Mouse (Mus musculus): Measurements from ENCODE around the gene Clybl. TPM values are rescaled to one million over a fixed set of nuclear protein-coding genes. Genes with fewer than 3 reads are reported as not detected.
A peak's percentile ranks its signal among the peaks of the same experiment; 100 is the strongest.

The Clybl gene
- total RNA-seq, 2 experiments from 2014 or later = 9.7 to 24.2 TPM

DNA sequence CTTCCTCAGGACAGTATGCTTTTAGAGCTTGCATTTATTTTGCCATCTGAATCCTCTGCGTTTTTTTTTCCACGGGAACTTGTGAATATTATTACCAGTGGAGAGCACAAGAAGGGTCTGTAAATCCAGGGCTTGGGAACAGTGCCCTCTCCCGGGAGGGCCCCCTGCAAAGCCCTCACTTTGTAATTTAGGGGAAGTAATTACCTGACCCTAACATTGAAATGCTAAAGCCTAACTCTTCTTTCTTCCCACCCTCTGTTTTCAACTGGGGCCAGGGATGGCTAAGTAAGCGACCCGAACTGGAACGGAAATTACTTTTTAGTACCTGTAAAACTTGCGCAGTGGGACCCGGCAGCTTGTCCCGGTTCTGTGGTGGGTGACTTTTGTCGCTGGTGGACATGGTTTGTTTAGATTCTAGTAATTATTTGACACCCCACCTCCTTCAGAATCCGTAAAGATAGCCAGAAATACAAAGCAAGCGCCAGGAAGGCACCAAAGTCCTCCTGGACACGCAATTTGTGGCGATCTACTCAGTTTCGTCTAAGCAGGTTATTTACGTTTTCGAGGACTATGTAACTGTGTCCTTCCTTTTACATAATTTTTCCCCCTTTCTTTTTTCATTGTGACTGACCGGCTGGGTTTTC, 224.5 kb downstream of the Clybl start:
- ATAC-seq (replicated peaks; ENCODE audit: poor library complexity, severe bottlenecking) = no peak; the same call in 1 of the 2 replicates

DNA sequence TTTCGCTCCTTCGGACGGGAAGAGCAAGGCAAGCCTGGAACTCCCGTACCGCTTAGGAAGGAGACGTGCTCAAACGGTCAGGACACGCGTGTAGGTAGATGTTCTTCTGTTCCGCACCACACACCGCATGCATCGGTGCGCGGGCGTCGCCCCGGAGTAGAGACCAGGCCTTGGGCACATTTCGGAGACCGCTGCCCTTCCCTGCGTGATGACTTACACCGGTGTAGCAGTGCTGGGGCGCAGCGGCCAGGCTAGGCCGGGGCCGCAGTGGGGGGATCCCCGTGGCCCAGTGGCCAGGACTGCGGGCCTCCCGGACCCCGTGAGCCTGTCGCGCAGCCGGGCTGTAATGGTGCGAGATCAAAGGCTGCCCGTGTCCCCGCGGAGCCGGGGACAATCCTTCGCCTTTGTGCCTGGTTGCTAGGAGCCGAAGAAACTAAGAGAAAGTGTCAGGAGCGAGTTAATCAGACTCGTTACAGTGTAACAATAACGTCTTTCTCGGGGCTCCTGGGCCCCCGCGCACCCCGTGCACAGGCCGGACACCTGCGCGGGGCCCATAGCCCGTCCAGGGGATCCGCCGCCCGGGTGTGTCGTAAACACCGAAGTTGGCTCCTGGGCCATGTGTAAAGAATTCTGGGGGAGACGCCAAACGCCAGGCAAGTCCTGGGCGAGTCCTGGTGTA, 225.2 kb downstream of the Clybl start:
- peak; percentile 45 for ATAC-seq (replicated peaks; ENCODE audit: poor library complexity, severe bottlenecking)

DNA sequence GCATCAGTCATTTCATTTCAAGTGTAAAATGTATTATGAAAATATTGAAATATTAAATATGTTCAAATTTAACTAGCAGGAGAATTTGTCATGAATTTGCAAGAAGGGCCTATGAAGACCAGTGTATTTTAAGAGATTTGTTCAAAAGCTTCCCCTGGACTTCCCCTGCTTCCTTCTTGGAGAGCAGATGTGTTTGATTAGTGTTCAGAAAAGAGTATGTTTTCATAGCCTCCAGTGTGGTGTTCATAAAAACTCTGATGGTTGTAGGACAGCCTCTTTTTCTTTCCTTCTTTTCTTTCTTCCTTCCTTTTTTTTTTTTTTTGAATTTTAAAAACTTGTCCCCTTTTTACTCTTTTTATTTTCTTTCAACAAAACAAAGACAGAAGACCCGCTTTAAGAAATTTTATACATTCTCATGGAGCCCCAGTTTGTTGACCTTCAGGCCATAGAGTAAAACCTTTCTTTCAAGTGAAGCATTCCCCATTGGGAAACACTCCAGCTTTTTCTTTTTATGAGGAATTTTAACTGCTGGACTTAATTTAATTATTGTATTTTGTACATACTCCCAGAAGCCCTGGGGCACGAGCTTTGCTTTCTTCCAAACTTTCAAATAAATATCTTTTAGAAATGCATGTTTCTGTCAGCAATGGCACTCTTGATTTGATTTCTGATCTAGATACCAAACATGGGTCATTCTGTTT, 231.5 kb downstream of the Clybl start:
- ATAC-seq (replicated peaks; ENCODE audit: poor library complexity, severe bottlenecking) = no peak

DNA sequence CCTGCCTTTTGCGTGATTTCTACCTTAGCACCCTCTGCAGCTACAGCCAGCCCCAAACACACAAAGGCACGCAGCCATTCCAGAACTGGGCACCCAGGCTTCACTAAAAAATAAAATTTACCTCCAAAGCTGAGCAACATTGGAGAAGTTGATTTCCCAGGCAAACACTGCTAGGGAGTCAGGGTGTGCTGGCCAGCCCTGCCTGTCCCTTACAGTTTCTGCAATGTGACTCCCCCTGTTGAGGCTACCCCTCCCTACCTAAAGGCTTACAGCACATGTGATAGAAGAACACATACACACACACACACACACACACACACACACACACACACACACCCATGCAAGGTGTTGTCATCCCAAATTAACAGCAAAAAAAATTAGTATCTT, 232.0 kb downstream of the Clybl start:
- ATAC-seq (replicated peaks; ENCODE audit: poor library complexity, severe bottlenecking) = no peak

DNA sequence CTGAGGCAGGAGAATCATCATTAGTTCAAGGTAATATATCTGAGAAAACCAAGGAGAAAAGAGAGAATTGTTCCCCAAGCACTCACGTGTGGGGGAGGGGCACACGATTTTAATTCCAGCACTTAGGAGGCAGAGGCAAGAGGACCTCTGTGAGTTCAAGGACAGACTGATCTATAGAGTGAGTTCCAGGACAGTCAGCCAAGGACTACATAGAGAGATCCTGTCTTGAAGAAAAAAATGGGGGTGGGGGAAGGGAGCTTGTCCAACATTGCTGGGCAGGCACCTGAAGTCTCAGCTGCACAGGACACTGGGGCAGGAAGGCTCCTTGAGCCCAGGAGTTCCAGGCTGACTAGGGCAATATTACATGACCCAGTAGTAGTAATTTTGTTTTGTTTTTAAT, 233.3 kb downstream of the Clybl start:
- no peak for ATAC-seq (replicated peaks; ENCODE audit: poor library complexity, severe bottlenecking)

DNA sequence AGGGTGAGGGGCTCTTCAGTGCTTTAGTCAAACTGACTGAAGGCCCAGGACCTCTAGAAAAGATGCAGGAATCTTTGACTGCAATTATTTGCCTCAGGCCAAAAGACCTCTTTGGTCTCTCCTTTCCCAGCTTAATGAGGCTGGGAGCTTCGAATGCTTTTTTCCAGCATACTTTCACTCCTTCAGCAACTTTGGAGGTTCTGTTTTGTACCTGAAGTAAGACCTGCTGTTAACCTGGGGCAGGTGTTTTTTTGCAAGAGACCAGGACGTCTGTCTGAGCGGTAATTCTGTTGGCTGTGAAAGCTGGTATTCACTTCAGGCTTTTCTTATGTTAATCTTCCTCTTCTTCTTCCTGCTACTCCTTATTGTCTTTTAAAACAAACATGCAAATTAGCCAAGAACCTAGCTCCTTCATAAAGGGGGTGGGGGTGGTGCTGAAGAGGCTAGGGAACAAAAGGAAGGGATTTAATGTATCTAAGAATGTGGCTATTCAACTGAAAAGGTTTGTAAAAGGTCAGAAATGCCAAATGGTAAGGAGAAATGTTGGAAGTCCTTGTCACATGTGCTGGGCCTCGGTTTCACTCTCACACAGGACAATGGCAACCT, 234.8 kb downstream of the Clybl start:
- no peak for ATAC-seq (replicated peaks; ENCODE audit: poor library complexity, severe bottlenecking)

DNA sequence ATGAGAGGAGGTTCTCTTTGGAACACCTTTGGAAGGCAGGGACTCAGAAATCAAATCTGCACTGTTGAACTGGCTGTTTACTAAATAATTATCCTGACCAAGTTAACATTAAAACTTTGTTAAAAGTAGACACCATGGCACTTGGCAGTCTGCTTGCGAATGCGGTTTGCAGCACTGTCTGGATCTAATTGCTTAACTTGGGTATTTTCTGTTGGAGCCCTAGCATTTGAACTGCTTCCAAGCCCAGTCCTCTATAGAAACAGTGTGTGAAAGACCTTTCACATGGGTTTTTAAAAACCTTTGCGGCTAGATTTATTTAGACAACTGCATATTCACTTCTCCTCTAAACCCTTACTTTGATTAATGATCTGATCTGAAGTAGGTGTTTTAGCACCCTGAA, 242.9 kb downstream of the Clybl start:
- no peak for ATAC-seq (replicated peaks; ENCODE audit: poor library complexity, severe bottlenecking)

DNA sequence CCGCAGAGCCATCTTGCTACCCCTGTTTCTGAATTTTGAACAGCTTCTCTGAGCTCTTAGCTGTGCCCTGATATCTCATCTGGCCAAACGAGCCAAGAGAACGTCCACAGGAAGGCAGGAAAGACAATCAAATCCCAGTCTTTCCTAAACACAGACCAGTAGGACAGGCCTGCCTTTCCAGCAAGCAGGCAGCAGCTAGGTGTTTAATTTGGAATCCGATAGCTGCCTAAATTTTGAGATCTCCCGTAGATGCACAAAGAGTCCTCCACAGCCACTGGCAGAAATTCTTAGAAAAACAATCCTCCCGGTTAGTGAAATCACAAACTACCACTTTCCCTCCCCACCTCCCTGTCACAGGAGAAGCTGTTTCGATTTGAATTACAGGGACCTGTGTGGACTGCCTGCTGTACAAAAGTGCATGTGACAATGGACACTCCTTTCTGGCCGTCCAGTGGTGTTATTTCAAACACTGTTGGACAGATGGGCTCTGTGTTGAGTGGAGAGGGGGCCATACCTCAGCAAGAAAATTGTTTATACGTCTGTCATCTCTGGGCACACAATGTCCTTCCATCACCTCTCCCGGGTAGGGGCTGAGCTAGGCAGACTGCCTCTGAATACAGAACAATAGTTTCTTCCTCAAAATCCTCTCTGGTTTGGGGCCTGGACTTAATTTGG, 245.2 kb downstream of the Clybl start:
- no peak for ATAC-seq (replicated peaks; ENCODE audit: poor library complexity, severe bottlenecking)

DNA sequence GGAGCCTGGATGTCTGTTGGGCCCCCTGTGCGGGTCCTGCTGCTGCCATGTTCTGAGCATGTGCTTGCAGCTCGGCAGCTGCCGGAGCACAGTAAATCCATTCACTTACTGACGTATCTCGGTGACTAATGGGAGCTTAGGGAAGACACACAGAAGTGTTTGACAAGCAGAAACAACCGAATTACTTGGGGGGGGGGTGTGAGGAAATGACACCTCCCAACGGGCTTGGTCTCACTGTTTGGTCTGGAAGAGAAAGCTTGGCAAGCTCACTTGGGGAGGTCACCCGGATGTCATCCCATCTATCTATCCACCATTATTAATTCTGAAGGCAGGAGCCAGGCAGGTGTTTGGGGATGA, 245.7 kb downstream of the Clybl start:
- no peak for ATAC-seq (replicated peaks; ENCODE audit: poor library complexity, severe bottlenecking)

DNA sequence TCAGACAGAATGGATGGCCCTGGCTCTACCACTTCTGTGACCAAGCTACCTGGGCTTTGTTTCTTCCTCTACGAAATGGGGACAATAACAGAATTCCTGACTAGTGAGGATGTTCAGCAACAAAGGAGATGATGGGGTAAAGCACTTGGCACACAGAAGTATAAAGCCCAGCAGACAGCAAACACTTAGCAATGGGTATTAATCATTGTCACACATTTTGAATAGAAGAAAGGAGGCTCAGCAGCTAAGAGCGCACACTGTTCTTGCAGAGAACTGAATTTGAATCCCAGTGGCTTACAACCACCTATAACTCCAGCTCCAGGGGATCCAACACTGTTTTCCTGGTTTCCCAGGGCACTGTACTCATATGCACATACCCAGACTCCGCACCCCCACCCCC, 246.2 kb downstream of the Clybl start:
- no peak for ATAC-seq (replicated peaks; ENCODE audit: poor library complexity, severe bottlenecking)

DNA sequence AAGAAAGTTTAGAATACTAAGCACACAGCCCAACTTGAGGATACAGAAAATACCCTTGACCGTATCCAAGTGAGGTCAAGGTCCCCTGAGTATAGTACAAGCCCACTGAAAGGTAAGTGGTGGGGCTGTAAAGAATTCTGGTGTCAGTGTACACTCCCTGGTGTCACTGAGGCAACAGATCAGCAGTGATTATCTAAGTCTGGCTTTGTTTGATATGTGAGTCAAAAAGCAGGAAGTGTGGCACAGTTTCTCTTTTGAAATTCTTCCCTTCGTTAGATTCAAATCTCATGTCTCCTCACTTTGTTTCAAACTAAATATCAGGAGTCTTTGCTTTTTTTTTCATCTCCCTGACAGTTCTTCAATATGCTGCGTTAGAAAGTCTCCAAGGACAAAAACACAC, 251.1 kb downstream of the Clybl start:
- no peak for ATAC-seq (replicated peaks; ENCODE audit: poor library complexity, severe bottlenecking)

DNA sequence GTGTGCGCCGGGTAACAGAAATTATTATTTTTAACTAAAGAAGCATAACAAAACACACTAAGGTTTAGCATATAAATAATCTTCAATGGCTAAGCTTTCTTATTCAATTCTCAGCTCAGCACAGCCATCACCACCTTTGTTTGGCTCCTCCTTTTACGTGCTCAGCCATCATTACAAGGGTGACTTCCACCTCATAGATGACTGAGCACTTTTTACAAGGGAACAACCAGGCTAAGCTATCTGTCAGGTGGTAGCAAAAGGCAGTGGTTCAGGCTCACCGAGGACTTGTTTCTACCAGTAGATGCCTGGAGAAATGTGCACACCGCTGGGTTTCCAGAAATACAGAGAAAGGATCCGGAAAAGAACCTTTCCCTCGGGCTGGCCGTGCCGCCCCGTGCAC, 252.5 kb downstream of the Clybl start:
- no peak for ATAC-seq (replicated peaks; ENCODE audit: poor library complexity, severe bottlenecking)

DNA sequence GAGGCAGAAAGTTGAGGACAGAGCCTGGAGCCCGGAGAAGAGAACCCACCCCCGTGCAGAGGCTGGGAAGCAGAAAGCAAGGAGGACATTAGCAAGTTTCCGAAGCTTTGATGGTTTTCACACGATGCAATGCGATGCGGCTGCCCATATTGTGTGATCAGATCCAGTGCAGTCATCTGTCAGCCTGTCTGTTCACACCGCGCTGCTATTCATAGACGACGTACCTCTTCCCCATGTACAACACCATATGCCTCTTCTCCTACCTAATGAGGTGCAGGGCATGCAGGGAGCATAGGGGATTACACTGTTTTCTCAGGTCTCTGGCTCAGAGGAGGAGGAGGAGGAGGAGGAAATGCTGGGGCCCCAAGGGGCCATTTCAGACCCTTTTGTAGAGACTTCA, 255.3 kb downstream of the Clybl start:
- no peak for ATAC-seq (replicated peaks; ENCODE audit: poor library complexity, severe bottlenecking)

DNA sequence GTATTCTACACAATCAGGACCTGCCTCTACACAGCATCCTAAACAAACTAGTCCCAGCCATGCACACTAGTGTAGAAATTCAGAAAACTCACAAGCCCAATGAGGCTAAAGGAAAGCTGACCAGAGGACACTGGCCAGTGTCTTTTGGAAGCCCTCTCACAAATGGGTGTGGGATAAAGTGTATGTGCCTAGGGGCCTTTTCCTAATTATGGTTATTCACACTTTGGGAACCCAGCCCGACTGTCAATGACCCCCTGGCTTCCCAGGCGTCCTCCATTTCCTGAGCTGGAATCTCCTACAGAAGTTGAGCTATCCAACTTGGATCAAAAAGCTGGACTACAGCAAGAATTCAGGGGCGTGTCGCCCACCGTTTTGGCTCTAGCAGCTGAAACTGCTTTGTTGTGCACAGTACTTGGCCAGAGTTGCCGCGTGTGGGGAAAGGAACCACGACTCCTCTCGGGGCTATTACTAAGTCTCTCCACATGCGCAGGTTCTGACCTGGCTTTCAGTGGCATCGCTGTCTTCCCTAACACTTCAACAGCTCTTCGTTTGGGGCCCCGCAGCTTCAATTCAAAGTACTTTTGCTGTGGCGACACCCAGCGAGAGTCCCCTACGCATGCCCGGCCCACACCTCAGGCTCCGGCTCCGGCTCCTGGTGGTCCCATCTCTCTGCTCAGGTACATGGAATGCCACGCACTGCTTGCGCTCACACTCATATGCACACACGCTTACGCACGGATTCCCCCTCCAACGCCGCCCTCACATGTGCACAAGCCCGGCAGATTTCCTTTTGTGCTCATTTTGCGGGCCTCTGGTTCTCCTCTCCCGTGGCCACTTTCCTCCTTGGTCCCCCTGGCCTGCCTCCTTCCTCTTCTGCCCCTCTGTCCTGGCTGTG, 268.3 kb downstream of the Clybl start:
- 0 out of 2 replicates have a peak, but pooled peaks have one; percentile 9 for ATAC-seq (replicated peaks; ENCODE audit: poor library complexity, severe bottlenecking)

DNA sequence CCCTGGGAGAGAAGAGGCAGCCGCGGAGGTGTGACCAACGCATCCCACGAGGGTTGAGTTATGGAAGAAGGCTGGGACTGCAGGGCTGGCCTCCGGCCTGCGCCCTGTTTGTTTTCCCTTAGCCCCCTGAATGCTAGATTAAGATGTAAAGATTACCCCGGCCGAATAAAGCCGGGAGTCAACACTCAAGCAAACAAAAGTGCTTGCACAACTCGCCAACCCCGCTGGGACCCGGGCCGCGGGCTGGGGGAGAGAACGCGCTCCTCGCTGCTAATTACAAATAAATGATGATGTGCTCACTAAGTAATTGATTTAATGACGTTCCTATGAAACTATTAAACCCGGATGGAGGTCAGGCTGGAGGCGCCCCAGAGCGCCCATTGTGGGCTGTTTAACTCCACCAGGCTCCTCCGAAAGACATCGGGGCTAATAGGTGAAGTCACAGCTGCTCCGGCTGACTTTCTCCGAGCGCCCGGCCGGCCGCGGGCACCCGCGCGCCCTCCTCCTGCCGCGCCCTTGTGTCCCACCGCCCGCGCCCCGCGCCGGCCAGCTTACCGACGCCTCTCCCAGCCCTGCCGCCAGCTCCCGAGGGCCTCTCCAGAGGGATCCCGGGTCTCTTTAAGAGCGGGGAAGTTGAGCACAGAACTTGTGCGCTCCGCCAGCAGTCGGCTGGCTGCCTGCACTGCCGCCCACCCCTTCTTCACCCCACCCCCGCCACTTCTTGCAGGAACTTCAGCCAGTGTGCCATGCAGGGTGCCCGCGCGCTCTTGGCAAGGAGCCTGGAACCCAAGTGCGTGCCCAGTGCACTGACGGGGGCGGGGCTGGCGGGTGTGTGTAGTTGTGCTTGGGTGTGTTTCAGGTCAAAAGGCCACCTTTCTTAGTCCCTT, 269.2 kb downstream of the Clybl start, which contains the start of gene Gm5089:
Gm5089 (minus strand) TSS at position 620 of the 887 bp plus-strand sequence.
- ATAC-seq (replicated peaks; ENCODE audit: poor library complexity, severe bottlenecking) = no peak; the same call in 1 of the 2 replicates

DNA sequence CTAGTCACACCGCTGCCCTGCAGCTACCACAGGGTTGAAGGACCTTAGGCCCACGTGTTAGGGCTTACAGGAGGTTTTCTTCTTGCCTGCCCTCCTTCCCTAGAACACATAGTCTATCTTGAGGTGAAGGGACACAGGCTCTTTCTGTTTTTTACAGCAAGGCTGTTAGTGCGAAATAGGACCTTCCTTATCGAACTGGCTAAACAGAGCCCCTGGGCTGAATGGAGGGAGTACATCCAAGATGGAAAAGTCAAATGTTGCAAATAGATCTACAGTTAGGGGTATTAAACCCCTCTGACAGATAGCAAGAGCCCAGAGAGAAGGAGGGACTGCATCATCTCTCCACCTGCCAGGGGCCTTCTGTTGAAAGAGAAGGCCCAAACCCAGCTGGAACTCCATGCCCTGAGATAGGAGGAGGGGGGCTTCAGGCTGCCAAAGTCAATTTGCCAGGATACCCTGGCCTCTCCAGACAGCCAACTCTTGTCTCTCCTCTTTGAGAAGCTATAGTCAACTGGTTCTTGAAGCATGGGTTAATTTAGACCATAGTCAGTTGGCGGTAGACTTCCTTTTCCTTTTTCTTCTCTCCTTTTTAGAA, 270.1 kb downstream of the Clybl start:
- no peak for ATAC-seq (replicated peaks; ENCODE audit: poor library complexity, severe bottlenecking)

All from granulocyte monocyte progenitor cell, adult 5-6 weeks (primary cell).